Mouse (Mus musculus): ENCODE data around the gene Umod. TPM values are rescaled to one million over a fixed set of nuclear protein-coding genes. Genes with fewer than 3 reads are reported as not detected.
A peak's percentile ranks its signal among the peaks of the same experiment; 100 is the strongest.

The Umod gene
- polyA plus RNA-seq (2012; rRNA removed) = not detected in 2 replicates

DNA sequence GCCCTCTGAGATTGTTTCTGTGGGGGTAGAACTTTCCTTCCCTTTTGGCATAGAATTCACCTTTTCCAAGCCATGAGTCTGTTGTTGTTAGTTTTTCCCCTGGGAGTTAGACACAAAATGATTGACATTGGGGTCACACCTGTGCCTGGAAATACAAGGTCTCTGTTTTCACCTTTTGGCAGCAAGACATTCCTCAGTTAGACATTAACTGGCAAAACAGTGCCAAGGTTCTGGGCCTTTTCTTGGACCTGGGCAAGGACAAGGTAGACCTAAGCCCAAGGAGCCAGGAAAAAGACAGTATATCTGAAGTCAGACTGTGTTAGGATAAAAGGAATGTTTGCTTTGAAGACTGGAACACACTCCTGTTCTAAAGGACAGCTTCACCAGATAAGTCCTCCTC, at the start of gene Umod:
Gene Umod (minus strand): TSS at position 27 of the 400 bp plus-strand sequence.
- Histone ChIP-seq H3K4me3 (replicated peaks; ENCODE audit: insufficient read depth, low read depth, low read length) (no peak within 1 kb of the TSS), H3K27me3 (ENCODE audit: control insufficient read depth, insufficient read depth, low read length) (no peaks in the 10 kb centered on the region), H3K4me1 (ENCODE audit: control insufficient read depth, insufficient read depth, low read length) (no peaks in the 10 kb centered on the region), H3K27ac (ENCODE audit: insufficient read depth, low read length) (no peak within 1 kb of the TSS)
- TF ChIP-seq CTCF (IDR thresholded peaks at IDR 0.05; ENCODE audit: borderline replicate concordance, insufficient read depth, low read depth, low read length) = no peak
- TF ChIP-seq POLR2A (IDR thresholded peaks at IDR 0.05; ENCODE audit: borderline replicate concordance, insufficient read depth, low read length) = no peak
- no peak for DNase-seq

DNA sequence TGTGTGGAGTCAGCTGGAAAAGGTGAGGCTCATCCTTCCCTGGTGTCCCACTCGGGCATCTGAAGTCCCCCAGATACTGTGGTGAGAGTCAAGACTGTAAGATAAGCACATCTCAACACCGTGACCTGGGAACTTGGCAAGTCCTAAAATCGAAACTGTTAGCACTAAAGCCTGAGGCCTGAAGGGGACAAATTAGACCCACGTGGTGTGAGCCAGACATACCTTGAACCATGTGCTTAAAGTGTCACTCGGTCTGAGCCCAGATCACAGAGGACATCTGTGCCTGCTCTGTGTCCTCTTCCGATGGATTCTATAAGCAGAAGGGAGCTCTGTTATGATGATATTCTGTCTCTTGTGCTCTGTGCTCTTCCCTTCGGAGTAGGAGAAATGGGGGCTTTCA, 49.5 kb upstream of the Umod start:
- no peak for DNase-seq
- no peaks in the 10 kb centered on the region for H3K27me3 ChIP-seq (ENCODE audit: control insufficient read depth, insufficient read depth, low read length)
- 80% methylated on average over 7 of the region's 7 CpGs for WGBS
- TF ChIP-seq CTCF (IDR thresholded peaks at IDR 0.05; ENCODE audit: borderline replicate concordance, insufficient read depth, low read depth, low read length) (no peak), POLR2A (IDR thresholded peaks at IDR 0.05; ENCODE audit: borderline replicate concordance, insufficient read depth, low read length) (no peak)
- no peak overlapping the region for H3K4me3 ChIP-seq (replicated peaks; ENCODE audit: insufficient read depth, low read depth, low read length)
- no peaks in the 10 kb centered on the region for H3K4me1 ChIP-seq (ENCODE audit: control insufficient read depth, insufficient read depth, low read length)
- H3K27ac ChIP-seq (ENCODE audit: insufficient read depth, low read length) = no peak overlapping the region

DNA sequence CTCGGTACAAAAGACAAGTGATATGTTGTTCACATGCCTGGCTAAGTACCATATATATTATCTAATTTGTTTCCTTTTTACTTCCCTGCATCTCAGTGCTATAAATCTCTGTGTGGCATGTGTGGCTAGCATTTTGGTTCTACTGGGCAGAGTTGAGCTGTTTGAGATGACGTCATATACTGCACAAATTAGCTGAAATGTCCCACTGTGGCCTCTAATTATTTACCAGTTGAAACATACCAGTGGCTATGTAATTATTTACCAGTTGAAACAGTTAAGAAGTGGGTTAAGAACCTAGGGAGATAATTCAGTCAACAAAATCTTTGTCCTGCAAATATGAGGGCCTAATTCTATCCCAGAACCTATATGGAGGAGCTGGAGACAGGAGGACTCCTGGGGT, 48.5 kb upstream of the Umod start:
- no peaks in the 10 kb centered on the region for H3K4me1 ChIP-seq (ENCODE audit: control insufficient read depth, insufficient read depth, low read length)
- 86% methylated on average over 2 of the region's 2 CpGs for WGBS
- DNase-seq = no peak
- H3K4me3 ChIP-seq (replicated peaks; ENCODE audit: insufficient read depth, low read depth, low read length) = no peak overlapping the region
- TF ChIP-seq POLR2A (IDR thresholded peaks at IDR 0.05; ENCODE audit: borderline replicate concordance, insufficient read depth, low read length) = no peak
- no peak for TF ChIP-seq CTCF (IDR thresholded peaks at IDR 0.05; ENCODE audit: borderline replicate concordance, insufficient read depth, low read depth, low read length)
- no peak overlapping the region for H3K27ac ChIP-seq (ENCODE audit: insufficient read depth, low read length)
- no peaks in the 10 kb centered on the region for H3K27me3 ChIP-seq (ENCODE audit: control insufficient read depth, insufficient read depth, low read length)

DNA sequence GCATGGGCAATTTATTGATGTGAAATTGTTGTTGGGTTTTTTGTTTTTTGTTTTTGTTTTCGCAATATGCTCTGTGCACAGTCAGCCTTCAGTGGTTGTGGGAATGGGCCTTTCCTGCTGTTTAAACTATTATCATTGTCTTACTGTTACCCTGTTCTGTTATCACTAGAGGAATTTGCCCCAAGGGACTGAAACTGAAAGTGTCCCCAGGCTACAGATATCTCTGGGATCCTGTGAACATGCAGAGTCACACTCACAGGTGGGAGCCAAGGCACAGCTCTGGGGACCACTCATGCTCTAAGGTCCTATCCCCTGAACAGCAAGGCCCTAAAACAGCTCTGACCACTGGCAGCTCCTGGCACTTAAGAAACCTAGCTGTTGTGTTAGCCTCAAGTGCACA, 48.1 kb upstream of the Umod start:
- H3K4me1 ChIP-seq (ENCODE audit: control insufficient read depth, insufficient read depth, low read length) = no peaks in the 10 kb centered on the region
- H3K4me3 ChIP-seq (replicated peaks; ENCODE audit: insufficient read depth, low read depth, low read length) = no peak overlapping the region
- no peak for DNase-seq
- WGBS = 92% methylated on average over 1 of the region's 1 CpGs
- H3K27me3 ChIP-seq (ENCODE audit: control insufficient read depth, insufficient read depth, low read length) = no peaks in the 10 kb centered on the region
- H3K27ac ChIP-seq (ENCODE audit: insufficient read depth, low read length) = no peak overlapping the region
- TF ChIP-seq CTCF (IDR thresholded peaks at IDR 0.05; ENCODE audit: borderline replicate concordance, insufficient read depth, low read depth, low read length) (no peak), POLR2A (IDR thresholded peaks at IDR 0.05; ENCODE audit: borderline replicate concordance, insufficient read depth, low read length) (no peak)

DNA sequence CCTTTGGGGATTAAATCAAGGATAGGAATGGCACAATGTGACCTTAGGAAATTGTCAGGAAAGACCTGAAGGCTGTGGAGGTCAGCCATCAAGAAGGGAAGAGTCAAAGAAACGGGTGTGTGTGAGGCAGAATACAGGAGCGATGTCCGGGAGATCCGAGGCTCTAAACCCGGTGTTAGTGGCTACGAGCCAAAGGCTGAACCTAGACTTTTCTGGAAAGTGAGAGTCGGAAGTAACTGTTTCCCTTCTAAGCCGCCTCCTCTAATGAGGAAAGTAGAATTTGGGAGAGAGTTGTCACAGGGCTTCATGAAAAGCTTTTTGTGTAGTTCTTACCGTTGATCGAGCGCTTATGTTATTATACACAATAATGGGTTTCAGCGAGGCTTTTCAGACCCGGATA, 47.4 kb upstream of the Umod start:
- Histone ChIP-seq H3K27me3 (ENCODE audit: control insufficient read depth, insufficient read depth, low read length) (no peaks in the 10 kb centered on the region), H3K27ac (ENCODE audit: insufficient read depth, low read length) (no peak overlapping the region; the same call in 1 of the 2 replicates), H3K4me3 (replicated peaks; ENCODE audit: insufficient read depth, low read depth, low read length) (peak overlapping the region; percentile 4), H3K4me1 (ENCODE audit: control insufficient read depth, insufficient read depth, low read length) (no peaks in the 10 kb centered on the region)
- no peak for DNase-seq
- WGBS = 56% methylated on average over 13 of the region's 13 CpGs
- TF ChIP-seq POLR2A (IDR thresholded peaks at IDR 0.05; ENCODE audit: borderline replicate concordance, insufficient read depth, low read length) = no peak
- no peak for TF ChIP-seq CTCF (IDR thresholded peaks at IDR 0.05; ENCODE audit: borderline replicate concordance, insufficient read depth, low read depth, low read length)

DNA sequence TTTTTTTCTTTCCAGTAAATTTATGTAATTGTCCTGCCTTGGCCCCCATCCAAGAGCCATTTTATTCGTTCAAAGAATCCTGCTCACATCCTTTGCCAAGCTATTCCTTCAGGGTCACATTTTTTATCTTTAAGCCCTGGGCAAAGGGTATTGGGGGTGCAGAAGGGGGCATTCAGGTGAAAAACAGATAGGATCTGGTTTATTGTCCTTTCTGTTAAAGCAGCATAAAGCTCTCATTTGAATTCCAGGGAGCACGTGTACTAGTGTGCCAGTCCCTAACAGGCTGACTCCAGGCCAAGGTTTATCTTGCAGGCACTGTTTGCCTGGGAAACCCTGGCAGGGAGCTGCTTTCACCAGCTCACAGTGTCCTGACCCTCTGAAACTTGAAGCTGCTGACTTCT, 46.8 kb upstream of the Umod start:
- Histone ChIP-seq H3K4me1 (ENCODE audit: control insufficient read depth, insufficient read depth, low read length) (no peaks in the 10 kb centered on the region), H3K4me3 (replicated peaks; ENCODE audit: insufficient read depth, low read depth, low read length) (no peak overlapping the region), H3K27me3 (ENCODE audit: control insufficient read depth, insufficient read depth, low read length) (no peaks in the 10 kb centered on the region), H3K27ac (ENCODE audit: insufficient read depth, low read length) (no peak overlapping the region)
- DNase-seq = peak; percentile 10 to 37
- WGBS = 5% methylated on average over 2 of the region's 2 CpGs
- TF ChIP-seq POLR2A (IDR thresholded peaks at IDR 0.05; ENCODE audit: borderline replicate concordance, insufficient read depth, low read length) = no peak
- TF ChIP-seq CTCF (IDR thresholded peaks at IDR 0.05; ENCODE audit: borderline replicate concordance, insufficient read depth, low read depth, low read length) = no peak

DNA sequence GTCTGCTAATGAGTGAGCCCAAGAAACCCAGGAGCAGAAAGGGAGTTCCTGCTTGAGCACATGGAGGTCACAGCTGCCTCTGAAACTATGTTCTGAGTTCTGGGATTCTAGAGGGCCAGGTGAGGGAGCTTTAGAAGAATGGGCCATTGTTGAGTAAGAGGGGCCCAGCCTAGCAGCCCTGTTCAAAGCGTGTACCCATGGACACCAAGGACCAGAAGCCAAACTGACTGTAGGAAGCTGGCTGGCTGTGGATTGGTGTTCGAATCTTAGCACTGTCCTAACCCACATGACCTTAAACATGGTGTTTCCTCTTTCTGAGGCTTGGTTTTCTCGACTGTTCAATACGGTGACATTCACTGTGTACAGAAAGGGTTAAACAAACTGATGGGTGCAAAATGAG, 44.3 kb upstream of the Umod start, which contains the start of gene Pdilt:
Gene Pdilt (minus strand): TSS at position 101 of the 400 bp plus-strand sequence.
- H3K4me3 ChIP-seq (replicated peaks; ENCODE audit: insufficient read depth, low read depth, low read length) = no peak within 1 kb of the TSS
- no peak for TF ChIP-seq POLR2A (IDR thresholded peaks at IDR 0.05; ENCODE audit: borderline replicate concordance, insufficient read depth, low read length)
- TF ChIP-seq CTCF (IDR thresholded peaks at IDR 0.05; ENCODE audit: borderline replicate concordance, insufficient read depth, low read depth, low read length) = no peak
- no peaks in the 10 kb centered on the region for H3K27me3 ChIP-seq (ENCODE audit: control insufficient read depth, insufficient read depth, low read length)
- H3K27ac ChIP-seq (ENCODE audit: insufficient read depth, low read length) = no peak within 1 kb of the TSS
- no peaks in the 10 kb centered on the region for H3K4me1 ChIP-seq (ENCODE audit: control insufficient read depth, insufficient read depth, low read length)
- 79% methylated on average over 4 of the region's 4 CpGs for WGBS
- DNase-seq = no peak

DNA sequence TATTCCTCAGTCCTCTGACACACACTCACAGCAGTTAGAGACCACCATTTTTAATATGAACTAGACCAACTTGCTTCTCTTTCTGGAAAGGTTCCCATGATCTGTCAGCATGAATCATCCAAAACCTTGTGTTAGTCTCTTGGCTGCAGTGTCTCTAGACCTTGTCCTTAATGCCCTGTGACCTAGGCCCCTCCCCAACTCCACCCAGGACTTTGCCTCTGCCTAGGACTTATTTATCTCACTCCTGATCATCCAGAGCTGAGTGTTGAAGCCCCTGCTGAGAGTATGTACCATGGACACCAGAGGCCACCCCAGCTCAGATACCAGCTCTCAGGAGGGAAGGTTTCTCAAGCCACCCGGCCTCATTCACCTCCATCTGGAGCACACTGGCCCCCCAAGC, 43.3 kb upstream of the Umod start:
- no peak for TF ChIP-seq CTCF (IDR thresholded peaks at IDR 0.05; ENCODE audit: borderline replicate concordance, insufficient read depth, low read depth, low read length)
- TF ChIP-seq POLR2A (IDR thresholded peaks at IDR 0.05; ENCODE audit: borderline replicate concordance, insufficient read depth, low read length) = no peak
- Histone ChIP-seq H3K4me3 (replicated peaks; ENCODE audit: insufficient read depth, low read depth, low read length) (no peak overlapping the region), H3K4me1 (ENCODE audit: control insufficient read depth, insufficient read depth, low read length) (no peaks in the 10 kb centered on the region), H3K27me3 (ENCODE audit: control insufficient read depth, insufficient read depth, low read length) (no peaks in the 10 kb centered on the region), H3K27ac (ENCODE audit: insufficient read depth, low read length) (no peak overlapping the region)
- no peak for DNase-seq
- WGBS = 50% methylated on average over 1 of the region's 1 CpGs

All from cerebellum, adult 2 months (tissue).